Mouse (Mus musculus) brain, embryonic 14.5 days (tissue): ENCODE results near the gene March9.

Experiments
- CTCF ChIP-seq: fragments of 200-500 bp; IDR thresholded peaks from 2 replicates; pipeline ENCODE4 v1.5.1; 2012; ENCODE audit warnings: inconsistent platforms, mild to moderate bottlenecking, moderate library complexity, borderline replicate concordance; ENCODE audit not compliant: insufficient read depth, insufficient read length; ENCODE audit errors: extremely low read depth
- POLR2A ChIP-seq: fragments of 200-500 bp; IDR thresholded peaks from 2 replicates; pipeline ENCODE4 v1.6.1; 2012; ENCODE audit warnings: mild to moderate bottlenecking, inconsistent platforms, borderline replicate concordance; ENCODE audit not compliant: poor library complexity, insufficient read depth, insufficient read length, severe bottlenecking; ENCODE audit errors: extremely low read depth

DNA sequence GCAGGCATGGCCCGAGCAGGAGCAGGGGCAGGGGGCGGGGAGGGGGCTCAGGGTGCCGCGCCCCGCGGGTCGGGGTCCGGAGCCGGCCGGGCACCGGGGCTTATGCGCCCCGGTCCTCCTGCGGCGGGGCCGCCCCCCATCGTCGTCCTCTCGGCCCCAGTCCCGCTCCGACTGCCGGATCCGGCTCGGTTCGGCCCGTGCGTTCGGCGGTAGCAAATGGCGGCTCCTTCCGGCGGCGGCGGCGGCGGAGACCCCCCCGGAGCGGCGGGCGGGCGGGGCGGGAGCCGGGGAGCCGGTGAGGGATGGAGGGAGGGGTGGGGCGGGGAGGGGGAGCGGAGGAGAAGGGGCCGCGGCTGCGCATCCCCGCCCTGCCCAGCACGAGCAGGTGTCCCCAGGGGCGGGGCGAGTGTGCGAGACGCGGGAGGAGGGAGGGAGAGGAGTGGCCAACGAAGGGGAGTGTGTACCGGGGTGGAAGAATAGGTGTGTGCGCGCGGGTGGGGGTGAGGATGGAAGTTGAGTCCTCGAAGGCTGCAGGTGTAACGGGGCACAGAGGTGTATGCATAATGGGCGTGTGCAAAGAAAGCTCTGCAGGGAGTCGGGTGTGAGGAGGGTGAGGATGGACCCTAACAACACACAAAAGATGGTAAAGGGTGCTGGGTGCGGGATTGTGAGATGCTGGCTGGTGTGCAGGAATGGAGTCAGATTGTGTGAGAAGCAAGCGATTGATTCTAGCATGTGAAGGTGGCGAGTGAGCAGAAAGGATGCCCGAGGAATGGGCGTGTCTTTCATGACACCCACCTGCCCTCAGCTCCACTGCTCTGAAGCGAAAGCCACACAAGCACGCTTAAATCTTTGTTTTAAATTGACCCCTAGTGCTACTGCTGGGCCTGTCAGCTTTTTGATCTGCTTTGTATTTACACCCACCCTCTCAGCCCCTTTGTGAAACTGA, at the start of gene March9:
- TF ChIP-seq CTCF: no peak
- peak; percentile 4; the same call in 1 of the 2 replicates for TF ChIP-seq POLR2A
